Mouse (Mus musculus): ENCODE measurements around the gene Bag6. TPM values are rescaled to one million over a fixed set of nuclear protein-coding genes. Genes with fewer than 3 reads are reported as not detected.
A peak's percentile ranks its signal among the peaks of the same experiment; 100 is the strongest.

Gene Bag6
- polyA plus RNA-seq, 1 experiment from 2014 or later, result 46.4 TPM

DNA sequence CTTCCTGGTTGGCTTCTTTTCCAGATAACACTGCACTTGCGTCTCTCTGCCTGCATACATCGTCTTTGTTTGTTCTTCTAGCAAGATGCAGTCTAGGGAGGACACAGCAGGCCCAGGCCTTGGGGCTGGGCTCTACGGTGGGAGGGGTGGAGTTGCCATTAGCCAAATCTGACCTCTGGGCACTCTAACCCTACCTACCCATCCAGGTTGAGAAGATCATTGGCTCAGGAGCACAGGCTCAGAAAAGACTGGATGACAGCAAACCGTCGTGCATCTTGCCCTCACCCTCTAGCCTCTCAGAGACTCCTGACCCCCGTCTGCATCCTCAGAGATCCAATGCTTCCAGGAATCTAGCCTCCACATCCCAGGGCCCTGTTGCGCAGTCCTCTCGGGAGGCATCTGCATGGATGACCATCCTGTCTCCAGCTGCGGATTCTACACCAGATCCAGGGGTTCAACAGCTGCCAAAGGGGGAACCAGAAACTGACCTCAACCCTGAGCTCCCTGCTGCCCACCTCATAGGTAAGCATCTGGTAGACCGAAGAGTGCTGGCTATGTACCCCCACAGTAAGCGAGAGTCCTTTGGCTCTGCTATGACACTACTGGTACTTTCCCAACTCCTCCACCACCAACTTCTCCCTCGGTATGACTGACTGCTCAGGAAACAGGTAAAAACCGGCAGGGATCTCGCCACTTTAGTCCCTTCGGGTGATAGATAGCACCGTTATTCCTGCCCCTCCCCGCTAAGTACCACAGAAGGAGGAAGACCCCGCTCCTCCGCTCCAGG is 60.1 kb downstream of the Bag6 start:
- Histone ChIP-seq H3K4me1 (replicated peaks) (peaks cover 19% of the 10 kb centered on the region), H3K27me3 (replicated peaks) (peaks cover 19% of the 10 kb centered on the region), H3K4me3 (replicated peaks) (peak overlapping the region; percentile 45), H3K27ac (no peak overlapping the region), H3K36me3 (no peaks in the 10 kb centered on the region), H3K9me3 (no peaks in the 10 kb centered on the region), H3K4me2 (replicated peaks) (peak overlapping the region; percentile 94), H3K9ac (peak overlapping the region; percentile 56)
- 0 out of 2 replicates have a peak, but pooled peaks have one; percentile 6 for ATAC-seq
- WGBS, result 40% methylated on average over 19 of the region's 19 CpGs

DNA sequence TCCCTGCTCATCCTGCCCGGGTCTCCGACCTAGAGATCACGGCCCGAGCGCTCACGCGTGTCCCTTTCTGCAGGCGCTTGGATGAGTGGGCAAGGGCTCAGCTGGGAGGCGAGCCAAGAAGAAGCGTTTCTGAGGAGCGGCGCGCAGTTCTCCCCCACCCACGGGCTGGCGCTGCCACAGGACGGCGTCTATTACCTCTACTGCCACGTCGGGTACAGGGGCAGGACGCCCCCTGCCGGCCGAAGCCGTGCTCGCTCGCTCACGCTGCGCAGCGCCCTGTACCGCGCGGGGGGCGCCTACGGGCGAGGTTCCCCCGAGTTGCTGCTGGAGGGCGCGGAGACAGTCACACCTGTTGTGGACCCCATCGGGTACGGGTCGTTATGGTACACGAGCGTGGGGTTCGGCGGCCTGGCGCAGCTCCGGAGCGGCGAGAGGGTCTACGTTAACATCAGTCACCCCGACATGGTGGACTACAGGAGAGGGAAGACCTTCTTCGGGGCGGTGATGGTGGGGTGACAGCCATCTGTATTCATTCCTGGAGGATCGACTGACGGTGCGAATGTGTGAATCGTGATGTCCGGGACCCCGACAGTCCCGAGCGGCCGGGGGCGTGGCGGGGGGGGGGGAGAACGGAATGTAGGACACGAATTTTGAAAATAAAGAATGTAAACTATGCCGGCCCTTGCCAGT is 60.8 kb downstream of the Bag6 start:
- peak overlapping the region; percentile 56 for H3K9ac ChIP-seq
- peak; percentile 88 for ATAC-seq
- H3K27ac ChIP-seq, result no peak overlapping the region
- no peaks in the 10 kb centered on the region for H3K9me3 ChIP-seq
- WGBS, result under 1% methylated on average over 66 of the region's 66 CpGs
- peak overlapping the region; percentile 45 for H3K4me3 ChIP-seq (replicated peaks)
- H3K27me3 ChIP-seq (replicated peaks), result peaks cover 19% of the 10 kb centered on the region
- H3K4me1 ChIP-seq (replicated peaks), result peaks cover 19% of the 10 kb centered on the region
- no peaks in the 10 kb centered on the region for H3K36me3 ChIP-seq
- peak overlapping the region; percentile 94 for H3K4me2 ChIP-seq (replicated peaks)

DNA sequence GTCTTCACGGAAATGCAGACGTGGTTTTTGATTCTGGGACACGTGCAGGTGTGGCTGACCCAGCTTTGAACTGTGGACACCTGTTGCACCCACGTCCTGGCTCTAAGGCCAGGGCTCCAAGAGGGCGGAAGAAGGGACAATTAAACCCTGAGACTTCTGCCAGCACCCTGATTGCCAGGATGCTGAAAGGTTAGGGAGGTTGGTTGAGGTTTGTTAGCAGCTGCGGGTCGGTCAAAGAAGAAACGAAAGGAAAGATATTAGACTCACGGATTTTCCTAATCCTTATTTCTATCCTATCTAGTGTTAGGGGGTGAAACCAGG is 61.3 kb downstream of the Bag6 start:
- Histone ChIP-seq H3K27ac (no peak overlapping the region), H3K4me2 (replicated peaks) (peak overlapping the region; percentile 94), H3K9ac (no peak overlapping the region), H3K27me3 (replicated peaks) (peaks cover 20% of the 10 kb centered on the region), H3K4me1 (replicated peaks) (peaks cover 19% of the 10 kb centered on the region), H3K4me3 (replicated peaks) (peak overlapping the region; percentile 45), H3K9me3 (no peaks in the 10 kb centered on the region), H3K36me3 (no peaks in the 10 kb centered on the region)
- peak; percentile 27; the same call in 1 of the 2 replicates for ATAC-seq
- WGBS, result 35% methylated on average over 9 of the region's 9 CpGs

Other genes with a start within 250 kb of the Bag6 start
- 14.9 and 16.0 TPM in 2 replicates for gene C2, start 236.9 kb upstream of the Bag6 start, polyA plus RNA-seq (2015; fragmentation: Nextera tagmentation; extraction: Ambion mirVana)
- 61.2 and 67.6 TPM in 2 replicates for gene Ehmt2, start 236.7 kb upstream of the Bag6 start, polyA plus RNA-seq (2015; fragmentation: Nextera tagmentation; extraction: Ambion mirVana)
- gene Slc44a4, start 220.7 kb upstream of the Bag6 start, polyA plus RNA-seq (2015; fragmentation: Nextera tagmentation; extraction: Ambion mirVana), result 56.2 and 60.4 TPM in 2 replicates
- gene Neu1, start 203.9 kb upstream of the Bag6 start, polyA plus RNA-seq (2015; fragmentation: Nextera tagmentation; extraction: Ambion mirVana), result 118 and 134 TPM in 2 replicates
- 0.43 TPM in 2 replicates for gene Hspa1b, start 175.9 kb upstream of the Bag6 start, polyA plus RNA-seq (2015; fragmentation: Nextera tagmentation; extraction: Ambion mirVana)
- gene Gm20481, start 165.3 kb upstream of the Bag6 start, polyA plus RNA-seq (2015; fragmentation: Nextera tagmentation; extraction: Ambion mirVana), result not detected in 2 replicates
- 6.2 and 6.3 TPM in 2 replicates for gene Hspa1a, start 163.0 kb upstream of the Bag6 start, polyA plus RNA-seq (2015; fragmentation: Nextera tagmentation; extraction: Ambion mirVana)
- 0.16 and 0.78 TPM in 2 replicates for gene Hspa1l, start 162.5 kb upstream of the Bag6 start, polyA plus RNA-seq (2015; fragmentation: Nextera tagmentation; extraction: Ambion mirVana)
- gene Lsm2, start 153.3 kb upstream of the Bag6 start, polyA plus RNA-seq (2015; fragmentation: Nextera tagmentation; extraction: Ambion mirVana), result 187 and 190 TPM in 2 replicates
- 117 and 141 TPM in 2 replicates for gene Vars, start 134.2 kb upstream of the Bag6 start, polyA plus RNA-seq (2015; fragmentation: Nextera tagmentation; extraction: Ambion mirVana)
- 0.21 and 0.35 TPM in 2 replicates for gene Vwa7, start 118.6 kb upstream of the Bag6 start, polyA plus RNA-seq (2015; fragmentation: Nextera tagmentation; extraction: Ambion mirVana)
- gene Sapcd1, start 107.2 kb upstream of the Bag6 start, polyA plus RNA-seq (2015; fragmentation: Nextera tagmentation; extraction: Ambion mirVana), result 11.4 and 13.5 TPM in 2 replicates
- gene Msh5, start 88.4 kb upstream of the Bag6 start, polyA plus RNA-seq (2015; fragmentation: Nextera tagmentation; extraction: Ambion mirVana), result 3.0 and 3.1 TPM in 2 replicates
- gene Clic1, start 85.2 kb upstream of the Bag6 start, polyA plus RNA-seq (2015; fragmentation: Nextera tagmentation; extraction: Ambion mirVana), result 385 and 387 TPM in 2 replicates
- gene Ddah2, start 76.1 kb upstream of the Bag6 start, polyA plus RNA-seq (2015; fragmentation: Nextera tagmentation; extraction: Ambion mirVana), result 185 and 190 TPM in 2 replicates
- gene Ly6g6c, start 69.8 kb upstream of the Bag6 start, polyA plus RNA-seq (2015; fragmentation: Nextera tagmentation; extraction: Ambion mirVana), result not detected in 2 replicates
- 0.23 and 0.35 TPM in 2 replicates for gene Mpig6b, start 69.0 kb upstream of the Bag6 start, polyA plus RNA-seq (2015; fragmentation: Nextera tagmentation; extraction: Ambion mirVana)
- gene Ly6g6e, start 58.3 kb upstream of the Bag6 start, polyA plus RNA-seq (2015; fragmentation: Nextera tagmentation; extraction: Ambion mirVana), result 1.9 and 2.6 TPM in 2 replicates
- gene Ly6g6d, start 57.1 kb upstream of the Bag6 start, polyA plus RNA-seq (2015; fragmentation: Nextera tagmentation; extraction: Ambion mirVana), result 5.8 and 5.9 TPM in 2 replicates
- gene Ly6g6f, start 49.6 kb upstream of the Bag6 start, polyA plus RNA-seq (2015; fragmentation: Nextera tagmentation; extraction: Ambion mirVana), result 0.24 and 0.33 TPM in 2 replicates
- gene Abhd16a, start 45.9 kb upstream of the Bag6 start, polyA plus RNA-seq (2015; fragmentation: Nextera tagmentation; extraction: Ambion mirVana), result 92.1 and 96.4 TPM in 2 replicates
- not detected in 2 replicates for gene Ly6g5c, start 26.9 kb upstream of the Bag6 start, polyA plus RNA-seq (2015; fragmentation: Nextera tagmentation; extraction: Ambion mirVana)
- gene Ly6g5b, start 19.8 kb upstream of the Bag6 start, polyA plus RNA-seq (2015; fragmentation: Nextera tagmentation; extraction: Ambion mirVana), result 0.83 and 0.85 TPM in 2 replicates
- 17.7 and 19.1 TPM in 2 replicates for gene Gpank1, start 13.7 kb upstream of the Bag6 start, polyA plus RNA-seq (2015; fragmentation: Nextera tagmentation; extraction: Ambion mirVana)
- 248 and 271 TPM in 2 replicates for gene Csnk2b, start 13.1 kb upstream of the Bag6 start, polyA plus RNA-seq (2015; fragmentation: Nextera tagmentation; extraction: Ambion mirVana)
- 13.6 and 13.7 TPM in 2 replicates for gene D17H6S53E, start 8.8 kb upstream of the Bag6 start, polyA plus RNA-seq (2015; fragmentation: Nextera tagmentation; extraction: Ambion mirVana)
- gene Apom, start 3.1 kb upstream of the Bag6 start, polyA plus RNA-seq (2015; fragmentation: Nextera tagmentation; extraction: Ambion mirVana), result 10.4 and 13.7 TPM in 2 replicates
- gene Prrc2a, start 29.7 kb downstream of the Bag6 start, polyA plus RNA-seq (2015; fragmentation: Nextera tagmentation; extraction: Ambion mirVana), result 125 and 131 TPM in 2 replicates
- gene Aif1, start 40.9 kb downstream of the Bag6 start, polyA plus RNA-seq (2015; fragmentation: Nextera tagmentation; extraction: Ambion mirVana), result 20.6 and 21.7 TPM in 2 replicates
- 18.9 and 19.4 TPM in 2 replicates for gene Lst1, start 53.3 kb downstream of the Bag6 start, polyA plus RNA-seq (2015; fragmentation: Nextera tagmentation; extraction: Ambion mirVana)
- gene Ltb, start 59.3 kb downstream of the Bag6 start, polyA plus RNA-seq (2015; fragmentation: Nextera tagmentation; extraction: Ambion mirVana), result 5.0 and 5.2 TPM in 2 replicates
- 0.19 TPM in 1 of 2 replicates, not detected in the other for gene Tnf, start 66.8 kb downstream of the Bag6 start, polyA plus RNA-seq (2015; fragmentation: Nextera tagmentation; extraction: Ambion mirVana)
- 1.1 TPM in 2 replicates for gene Lta, start 70.2 kb downstream of the Bag6 start, polyA plus RNA-seq (2015; fragmentation: Nextera tagmentation; extraction: Ambion mirVana)
- gene Gm16181, start 85.7 kb downstream of the Bag6 start, polyA plus RNA-seq (2015; fragmentation: Nextera tagmentation; extraction: Ambion mirVana), result 0.59 and 0.81 TPM in 2 replicates
- 4.1 and 4.3 TPM in 2 replicates for gene Atp6v1g2, start 98.5 kb downstream of the Bag6 start, polyA plus RNA-seq (2015; fragmentation: Nextera tagmentation; extraction: Ambion mirVana)
- 9.9 and 11.0 TPM in 2 replicates for gene Nfkbil1, start 100.6 kb downstream of the Bag6 start, polyA plus RNA-seq (2015; fragmentation: Nextera tagmentation; extraction: Ambion mirVana)
- 382 and 388 TPM in 2 replicates for gene Ddx39b, start 106.6 kb downstream of the Bag6 start, polyA plus RNA-seq (2015; fragmentation: Nextera tagmentation; extraction: Ambion mirVana)
- 148 and 190 TPM in 2 replicates for gene H2-D1, start 127.6 kb downstream of the Bag6 start, polyA plus RNA-seq (2015; fragmentation: Nextera tagmentation; extraction: Ambion mirVana)
- 4.9 and 6.2 TPM in 2 replicates for gene H2-Q1, start 185.2 kb downstream of the Bag6 start, polyA plus RNA-seq (2015; fragmentation: Nextera tagmentation; extraction: Ambion mirVana)
- gene H2-Q2, start 207.1 kb downstream of the Bag6 start, polyA plus RNA-seq (2015; fragmentation: Nextera tagmentation; extraction: Ambion mirVana), result 84.5 and 93.5 TPM in 2 replicates
- 5.5 and 6.4 TPM in 2 replicates for gene H2-Q4, start 244.4 kb downstream of the Bag6 start, polyA plus RNA-seq (2015; fragmentation: Nextera tagmentation; extraction: Ambion mirVana)